Mouse (Mus musculus) kidney, embryonic 15.5 days (tissue): ENCODE measurements around the gene Pus7. TPM values are rescaled to one million over a fixed set of nuclear protein-coding genes. Genes with fewer than 3 reads are reported as not detected.
"Not testable (repeated sequence)": the region's sequence is repeated elsewhere in the genome, so short reads cannot be mapped to it uniquely, and the experiment has no call there.

Experiments
- ATAC-seq: fragments of 200-750 bp; cut with Nextera tagmentation; replicated peaks from 2 replicates; pipeline ENCODE4 v1.8.0; 2017; ENCODE audit warnings: moderate TSS enrichment; ENCODE audit not compliant: low FRiP score
- H3K27ac ChIP-seq: fragments of 300-500 bp; sonication (generic); 2 replicates; pipeline ENCODE4 v1.5.1; 2015; ENCODE audit warnings: mild to moderate bottlenecking, inconsistent platforms
- H3K27me3 ChIP-seq: fragments of 300-500 bp; sonication (generic); 2 replicates; pipeline ENCODE4 v1.6.1; 2015; ENCODE audit warnings: inconsistent platforms
- H3K36me3 ChIP-seq: fragments of 300-500 bp; sonication (generic); 2 replicates; pipeline ENCODE4 v1.6.1; 2015; ENCODE audit warnings: inconsistent platforms
- H3K4me1 ChIP-seq: fragments of 300-500 bp; sonication (generic); 2 replicates; pipeline ENCODE4 v1.6.1; 2015; ENCODE audit warnings: inconsistent platforms
- H3K4me2 ChIP-seq: fragments of 300-500 bp; sonication (generic); 2 replicates; pipeline ENCODE4 v1.6.1; 2015; ENCODE audit warnings: moderate library complexity, mild to moderate bottlenecking, inconsistent platforms
- H3K4me3 ChIP-seq: fragments of 300-500 bp; sonication (generic); replicated peaks from 2 replicates; pipeline ENCODE4 v1.5.1; 2015; ENCODE audit warnings: mild to moderate bottlenecking, inconsistent platforms
- H3K9ac ChIP-seq: fragments of 300-500 bp; sonication (generic); 2 replicates; pipeline ENCODE4 v1.6.1; 2015; ENCODE audit warnings: mild to moderate bottlenecking, inconsistent platforms
- H3K9me3 ChIP-seq: fragments of 300-500 bp; sonication (generic); replicated peaks from 2 replicates; pipeline ENCODE4 v1.6.1; 2016; ENCODE audit warnings: inconsistent platforms
- WGBS: fragments of 180-500 bp; shearing (Covaris S2); methylation state at CpG from one replicate; pipeline ENCODE4 v1.1.7; 2015; ENCODE audit warnings: mixed read lengths; 5-methylcytosine and 5-hydroxymethylcytosine counted together
- polyA plus RNA-seq: library from polyadenylated mRNA; unstranded; fragments of >200 nt; fragmentation: Nextera tagmentation; extraction: Ambion mirVana; gene quantifications from 2 replicates; pipeline ENCODE4 v1.2.1, GENCODE M21; 2015

The Pus7 gene
- polyA plus RNA-seq, 1 experiment from 2014 or later, result 34.0 TPM

DNA sequence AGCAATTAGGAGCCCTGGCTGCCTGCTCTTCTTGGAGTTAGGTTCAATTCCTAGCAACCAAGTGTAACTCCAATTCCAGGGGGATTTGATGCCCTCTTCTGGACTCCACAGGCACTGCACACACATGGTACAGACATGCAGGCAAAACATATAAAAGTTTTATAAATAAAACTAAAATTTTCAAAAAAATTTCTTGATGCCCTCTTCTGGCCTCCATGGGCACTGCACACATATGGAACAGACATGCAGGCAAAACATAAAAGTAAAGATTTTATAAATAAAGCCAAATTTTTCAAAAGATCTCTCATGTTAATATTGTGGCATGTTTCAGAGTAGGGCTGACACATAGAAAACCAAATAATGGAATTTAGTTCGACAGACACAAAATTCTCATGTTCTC, 73.8 kb downstream of the Pus7 start:
- Histone ChIP-seq H3K9ac (no peak overlapping the region), H3K36me3 (peaks cover 54% of the 10 kb centered on the region), H3K27me3 (no peaks in the 10 kb centered on the region), H3K4me2 (no peak overlapping the region), H3K9me3 (peaks cover 43% of the 10 kb centered on the region), H3K27ac (no peak overlapping the region), H3K4me3 (no peak overlapping the region), H3K4me1 (peaks cover 7% of the 10 kb centered on the region; the same call in 1 of the 2 replicates)
- 94% methylated on average over 1 of the region's 1 CpGs for WGBS
- ATAC-seq, result no peak

DNA sequence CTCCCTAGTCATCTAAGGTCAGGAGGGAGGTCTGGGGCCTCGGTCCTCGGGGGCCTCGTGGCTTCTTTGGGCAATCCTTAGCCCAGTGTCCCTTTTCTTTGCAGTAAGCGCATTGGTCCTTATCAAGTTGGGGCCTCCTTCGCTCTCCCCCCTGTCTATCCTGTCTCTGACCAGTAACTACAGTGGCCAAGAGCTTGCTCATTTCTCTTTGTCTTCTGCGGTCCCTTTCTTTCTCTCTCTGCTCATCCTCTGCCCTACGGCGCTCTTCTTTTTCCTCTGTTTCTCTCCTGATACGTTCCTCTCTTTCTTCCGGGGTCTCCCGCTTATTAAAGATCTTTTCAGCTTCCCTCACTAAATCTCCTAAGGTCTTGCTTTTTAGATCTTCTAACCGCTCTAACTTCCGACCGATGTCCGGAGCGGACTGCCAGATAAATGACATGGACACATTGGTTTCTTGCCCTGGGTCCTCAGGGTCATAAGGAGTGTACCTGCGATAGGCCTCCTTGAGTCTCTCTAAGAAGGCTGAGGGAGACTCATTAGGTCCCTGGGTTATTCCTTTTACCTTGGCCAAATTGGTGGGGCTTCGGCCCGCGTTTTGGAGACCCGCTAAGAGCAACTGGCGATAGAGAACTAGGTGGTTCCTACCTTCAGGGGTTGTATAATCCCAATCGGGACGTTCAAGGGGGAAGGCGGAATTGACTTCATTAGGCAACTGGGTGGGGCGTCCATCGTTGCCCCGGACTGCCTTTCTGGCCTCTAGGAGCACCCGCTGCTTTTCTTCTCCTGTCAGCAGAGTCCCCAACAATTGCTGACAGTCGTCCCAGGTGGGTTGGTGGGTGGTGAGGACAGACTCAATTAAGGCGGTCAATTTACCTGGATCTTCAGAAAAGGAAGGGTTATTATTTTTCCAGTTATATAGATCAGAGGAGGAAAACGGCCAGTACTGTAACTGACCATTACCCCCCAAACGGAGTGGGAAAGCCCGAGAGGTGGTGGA, 76.6 kb downstream of the Pus7 start:
- not testable (repeated sequence) for H3K9ac ChIP-seq, H3K4me1 ChIP-seq, H3K27me3 ChIP-seq, H3K27ac ChIP-seq, ATAC-seq, H3K4me3 ChIP-seq, H3K4me2 ChIP-seq
- Histone ChIP-seq H3K36me3 (peaks cover 80% of the 10 kb centered on the region), H3K9me3 (peaks cover 64% of the 10 kb centered on the region)
- 96% methylated on average over 34 of the region's 34 CpGs for WGBS

DNA sequence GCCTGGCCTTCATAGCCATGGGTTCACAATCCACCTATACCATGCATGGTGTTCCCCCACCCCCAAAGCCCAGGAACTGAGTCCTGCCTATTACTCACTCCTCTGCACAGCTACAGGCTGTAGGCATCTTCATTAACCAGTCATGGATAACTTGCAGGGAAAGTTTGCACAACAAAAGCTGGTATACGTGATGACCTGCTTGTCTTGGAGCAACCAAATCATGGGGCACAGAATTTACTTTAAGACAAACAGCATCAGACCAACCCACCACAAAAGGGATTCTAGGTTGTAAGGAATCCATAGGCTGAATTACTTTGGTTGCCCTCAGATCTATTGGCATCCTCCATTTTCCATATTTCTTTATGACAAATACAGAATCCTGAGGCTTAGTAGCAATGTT, 86.1 kb downstream of the Pus7 start:
- no peaks in the 10 kb centered on the region for H3K4me1 ChIP-seq
- H3K27me3 ChIP-seq, result no peaks in the 10 kb centered on the region
- no peak for ATAC-seq
- no peak overlapping the region for H3K4me3 ChIP-seq
- H3K27ac ChIP-seq, result no peak overlapping the region
- H3K9me3 ChIP-seq, result peaks cover 52% of the 10 kb centered on the region
- peaks cover 54% of the 10 kb centered on the region for H3K36me3 ChIP-seq
- no peak overlapping the region for H3K9ac ChIP-seq
- WGBS, result 96% methylated on average over 1 of the region's 1 CpGs
- H3K4me2 ChIP-seq, result no peak overlapping the region

Other genes with a start within 250 kb of the Pus7 start
- gene Srpk2, start 99.1 kb downstream of the Pus7 start, polyA plus RNA-seq, result 45.2 and 47.6 TPM in 2 replicates
- 40.2 and 41.9 TPM in 2 replicates for gene Rint1, start 4.0 kb upstream of the Pus7 start, polyA plus RNA-seq
- gene Tomm7, start 60.5 kb upstream of the Pus7 start, polyA plus RNA-seq, result 123 and 131 TPM in 2 replicates
- gene Fam126a, start 247.0 kb upstream of the Pus7 start, polyA plus RNA-seq, result 23.2 and 24.4 TPM in 2 replicates